Mouse (Mus musculus) brown adipose tissue, adult 24 weeks (tissue): ENCODE data around the gene Casp9. TPM values are rescaled to one million over a fixed set of nuclear protein-coding genes. Genes with fewer than 3 reads are reported as not detected.

Source experiments
- H3K27ac ChIP-seq: fragments of 200-500 bp; replicated peaks from 2 replicates; pipeline ENCODE4 v1.5.1; 2012; ENCODE audit warnings: low read depth, mild to moderate bottlenecking, low read length
- H3K4me1 ChIP-seq: fragments of 200-500 bp; 2 replicates; pipeline ENCODE4 v1.6.1; 2012; ENCODE audit warnings: low read length, mixed read lengths; ENCODE audit not compliant: control insufficient read depth, insufficient read depth, insufficient read length
- H3K4me3 ChIP-seq: fragments of 200-500 bp; 2 replicates; pipeline ENCODE4 v1.5.1; 2012; ENCODE audit warnings: low read depth, mild to moderate bottlenecking, low read length, moderate library complexity; ENCODE audit not compliant: insufficient read depth
- polyA plus RNA-seq: library from polyadenylated mRNA; stranded (reverse); fragments of >200 nt; gene quantifications from 2 replicates; pipeline ENCODE4 v1.2.4, GENCODE M21; 2012; ENCODE audit not compliant: missing spikeins, insufficient read depth, insufficient read length

Casp9 gene
- polyA plus RNA-seq, 1 experiment: 7.7 TPM

- H3K27ac ChIP-seq: no peak overlapping the region
- no peak overlapping the region for H3K4me3 ChIP-seq
These were observed 66.9 kb downstream of the Casp9 start for GRCm38 (mm10) chr4:141860246-141860841.

GRCm38 (mm10) chr4:141861591-141862295, 68.3 kb downstream of the Casp9 start:
- Histone ChIP-seq H3K4me1 (peaks cover 11% of the 10 kb centered on the region), H3K4me3 (no peak overlapping the region), H3K27ac (no peak overlapping the region)

More at GRCm38 (mm10) chr4:141860246-141860841, 66.9 kb downstream of the Casp9 start:
- H3K4me1 ChIP-seq: peaks cover 3% of the 10 kb centered on the region; the same call in 1 of the 2 replicates

- Histone ChIP-seq H3K27ac (no peak overlapping the region), H3K4me3 (no peak overlapping the region), H3K4me1 (peaks cover 13% of the 10 kb centered on the region)
These were observed 69.5 kb downstream of the Casp9 start for GRCm38 (mm10) chr4:141862867-141863266.

GRCm38 (mm10) chr4:141863726-141864280, 70.4 kb downstream of the Casp9 start:
- Histone ChIP-seq H3K4me1 (peaks cover 13% of the 10 kb centered on the region), H3K4me3 (no peak overlapping the region), H3K27ac (no peak overlapping the region)

- Histone ChIP-seq H3K4me1 (peaks cover 15% of the 10 kb centered on the region), H3K4me3 (no peak overlapping the region), H3K27ac (no peak overlapping the region)
These were observed 71.1 kb downstream of the Casp9 start for GRCm38 (mm10) chr4:141864506-141864905.

GRCm38 (mm10) chr4:141865006-141865405, 71.6 kb downstream of the Casp9 start:
- peaks cover 17% of the 10 kb centered on the region for H3K4me1 ChIP-seq
- H3K4me3 ChIP-seq: no peak overlapping the region
- H3K27ac ChIP-seq: no peak overlapping the region

Other genes starting within 250 kb of the Casp9 start
- gene Fblim1, start 187.5 kb upstream of the Casp9 start, polyA plus RNA-seq: 2.1 and 3.6 TPM in 2 replicates
- gene Tmem82, start 175.0 kb upstream of the Casp9 start, polyA plus RNA-seq: 1.1 TPM in 1 of 2 replicates, not detected in the other
- gene Slc25a34, start 169.8 kb upstream of the Casp9 start, polyA plus RNA-seq: 4.5 and 12.7 TPM in 2 replicates
- gene Plekhm2, start 128.7 kb upstream of the Casp9 start, polyA plus RNA-seq: 8.8 and 12.9 TPM in 2 replicates
- gene Rsc1a1, start 108.0 kb upstream of the Casp9 start, polyA plus RNA-seq: 3.0 TPM in 1 of 2 replicates, not detected in the other
- 9.4 and 12.3 TPM in 2 replicates for gene Ddi2, start 70.2 kb upstream of the Casp9 start, polyA plus RNA-seq
- gene Agmat, start 46.9 kb upstream of the Casp9 start, polyA plus RNA-seq: not detected in 2 replicates
- 4.7 and 6.4 TPM in 2 replicates for gene Dnajc16, start 2.7 kb upstream of the Casp9 start, polyA plus RNA-seq
- not detected in 2 replicates for gene Cela2a, start 32.5 kb downstream of the Casp9 start, polyA plus RNA-seq
- not detected in 2 replicates for gene Ctrc, start 52.7 kb downstream of the Casp9 start, polyA plus RNA-seq
- 11.7 and 12.9 TPM in 2 replicates for gene Efhd2, start 81.3 kb downstream of the Casp9 start, polyA plus RNA-seq
- gene Fhad1, start 221.5 kb downstream of the Casp9 start, polyA plus RNA-seq: not detected in 2 replicates